Mouse (Mus musculus): ENCODE results near the gene Zfp385a. TPM values are rescaled to one million over a fixed set of nuclear protein-coding genes. Genes with fewer than 3 reads are reported as not detected.

Gene Zfp385a
- total and polyA plus RNA-seq, 3 experiments = 1.2 to 59.9 (median 2.7) TPM

DNA sequence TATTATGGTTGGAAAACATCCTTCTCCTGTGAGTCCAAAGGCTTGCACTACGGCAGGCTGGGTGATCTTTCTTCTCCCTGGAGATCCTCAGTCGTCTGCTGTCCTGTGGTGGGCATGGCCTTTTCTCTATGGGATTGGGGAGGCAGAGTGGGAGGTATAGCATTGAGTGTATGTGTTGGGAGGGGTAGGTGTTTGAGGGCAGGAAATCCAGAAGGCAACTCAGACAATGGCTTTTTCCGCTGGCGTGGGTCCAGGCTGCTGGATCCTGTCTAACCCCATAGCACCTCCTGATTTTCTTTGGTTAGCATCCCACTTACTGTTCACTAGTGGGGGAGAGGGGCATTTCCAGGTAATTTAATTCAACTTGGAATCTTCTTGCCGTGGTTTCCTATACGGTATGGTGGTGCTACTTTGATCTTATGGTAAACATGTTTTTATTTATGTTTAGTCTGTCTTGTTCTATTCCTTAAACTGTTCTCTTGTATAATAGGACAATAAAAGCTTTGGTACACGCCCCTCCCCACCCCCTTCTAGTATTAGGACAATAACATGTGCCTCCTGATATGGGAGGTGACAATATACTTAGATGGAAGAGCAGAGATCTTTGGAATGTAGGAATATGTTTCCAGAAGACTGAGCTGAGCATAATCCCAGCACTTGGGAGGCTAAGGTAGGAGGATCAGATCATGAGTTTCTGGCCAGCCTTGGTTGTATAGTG is 44.0 kb upstream of the Zfp385a start:
- dilution Hi-C loops (cut with MboI; ENCODE audit: extremely low pct_ligation_motif_present, extremely low pct_unique_long_range_greater_than_20kb, low sequenced_read_pairs) = no loop called here
- H3K36me3 ChIP-seq (replicated peaks in 1 of 2; ENCODE audit: control insufficient read depth in 1 of 2, insufficient read depth in 1 of 2, low read length in 1 of 2) = no peaks in the 10 kb centered on the region

GRCm38 (mm10) chr15:103382795-103383406 is 43.0 kb upstream of the Zfp385a start:
- no peak for TF ChIP-seq POLR2A (IDR thresholded peaks at IDR 0.05; ENCODE audit: low read depth, low read length)
- TF ChIP-seq USF1 (IDR thresholded peaks at IDR 0.05; ENCODE audit: low read depth, low read length) = no peak
- TF ChIP-seq TCF12 (IDR thresholded peaks at IDR 0.05; ENCODE audit: low read depth, low read length) = no peak
- TF ChIP-seq KAT2A (IDR thresholded peaks at IDR 0.05; ENCODE audit: insufficient replicate concordance, low read length) = no peak
- TF ChIP-seq ZNF384 (IDR thresholded peaks at IDR 0.05; ENCODE audit: low read depth, low read length) = no peak
- TF ChIP-seq GABPA (IDR thresholded peaks at IDR 0.05; ENCODE audit: insufficient replicate concordance, low read depth, low read length) = no peak
- TF ChIP-seq JUN (IDR thresholded peaks at IDR 0.05; ENCODE audit: insufficient read depth, low read depth, low read length) = no peak
- no peak for TF ChIP-seq CHD2 (IDR thresholded peaks at IDR 0.05; ENCODE audit: low read length)
- TF ChIP-seq ZMIZ1 (IDR thresholded peaks at IDR 0.05; ENCODE audit: low read depth, low read length) = no peak
- no peak for TF ChIP-seq IRF4 (IDR thresholded peaks at IDR 0.05; ENCODE audit: low read depth, low read length)
- no peak for TF ChIP-seq POLR2AphosphoS2 (IDR thresholded peaks at IDR 0.05; ENCODE audit: low read depth, low read length)
- TF ChIP-seq NELFE (IDR thresholded peaks at IDR 0.05; ENCODE audit: low read depth, low read length) = no peak
- no peak for TF ChIP-seq BHLHE40 (IDR thresholded peaks at IDR 0.05; ENCODE audit: low read depth, low read length)
- no peak for TF ChIP-seq ELF1 (IDR thresholded peaks at IDR 0.05; ENCODE audit: low read depth, low read length)
- no peak for TF ChIP-seq HCFC1 (IDR thresholded peaks at IDR 0.05; ENCODE audit: low read depth, low read length)
- no peak for TF ChIP-seq CHD1 (IDR thresholded peaks at IDR 0.05; ENCODE audit: low read depth, low read length)
- no peak for TF ChIP-seq MEF2A (IDR thresholded peaks at IDR 0.05; ENCODE audit: borderline replicate concordance, low read depth, low read length)
- TF ChIP-seq ZKSCAN1 (IDR thresholded peaks at IDR 0.05; ENCODE audit: borderline replicate concordance, low read depth, low read length) = no peak
- no peak for TF ChIP-seq ETS1 (conservative IDR thresholded peaks at IDR 0.05; ENCODE audit: low read depth, low read length)
- TF ChIP-seq EP300 (IDR thresholded peaks at IDR 0.05; ENCODE audit: low read length) = no peak
- Histone ChIP-seq H3K4me3 (replicated peaks in 1 of 3; ENCODE audit: low read depth in 2 of 3, low read length in 2 of 3, poor library complexity in 1 of 3) (no peak overlapping the region), H3K27me3 (replicated peaks) (no peaks in the 10 kb centered on the region), H3K36me3 (replicated peaks in 1 of 2; ENCODE audit: control insufficient read depth in 1 of 2, insufficient read depth in 1 of 2, low read length in 1 of 2) (no peaks in the 10 kb centered on the region), H3K4me2 (ENCODE audit: insufficient read depth, low read depth, poor library complexity, severe bottlenecking) (no peak overlapping the region), H3K27ac (ENCODE audit: insufficient read depth, low read depth) (no peak overlapping the region), H3K9me3 (replicated peaks; ENCODE audit: low read length) (no peaks in the 10 kb centered on the region), H3K79me2 (replicated peaks; ENCODE audit: control insufficient read depth, extremely low read depth, insufficient read depth, poor library complexity, severe bottlenecking) (no peaks in the 10 kb centered on the region), H3K4me1 (ENCODE audit: control insufficient read depth in 1 of 2, insufficient read depth in 2 of 2) (peaks cover 12 to 26% of the 10 kb centered on the region in 2 experiments), H3K9ac (ENCODE audit: insufficient read depth, low read depth) (no peak overlapping the region)
- in situ Hi-C loops (cut with MboI; ENCODE audit: low pct_ligation_motif_present, low pct_unique_long_range_greater_than_20kb, low sequenced_read_pairs) (no loop called here), dilution Hi-C loops (cut with MboI; ENCODE audit: extremely low pct_ligation_motif_present, extremely low pct_unique_long_range_greater_than_20kb, low sequenced_read_pairs) (no loop called here)
- no peak for DNase-seq (ENCODE audit: extremely low read depth)

More for the DNA sequence above, 44.0 kb upstream of the Zfp385a start:
- Histone ChIP-seq H3K4me3 (replicated peaks in 1 of 3; ENCODE audit: low read depth in 2 of 3, low read length in 2 of 3, poor library complexity in 1 of 3) (no peak overlapping the region), H3K27me3 (replicated peaks) (no peaks in the 10 kb centered on the region), H3K9ac (ENCODE audit: insufficient read depth, low read depth) (no peak overlapping the region), H3K79me2 (replicated peaks; ENCODE audit: control insufficient read depth, extremely low read depth, insufficient read depth, poor library complexity, severe bottlenecking) (no peaks in the 10 kb centered on the region), H3K4me1 (ENCODE audit: control insufficient read depth in 1 of 2, insufficient read depth in 2 of 2) (peaks cover 2 to 15% of the 10 kb centered on the region in 2 experiments; a peak in 3 of 4 replicates), H3K9me3 (replicated peaks; ENCODE audit: low read length) (no peaks in the 10 kb centered on the region), H3K27ac (ENCODE audit: insufficient read depth, low read depth) (no peak overlapping the region), H3K4me2 (ENCODE audit: insufficient read depth, low read depth, poor library complexity, severe bottlenecking) (no peak overlapping the region)
- in situ Hi-C loops (cut with MboI; ENCODE audit: low pct_ligation_motif_present, low pct_unique_long_range_greater_than_20kb, low sequenced_read_pairs) = no loop called here
- DNase-seq (ENCODE audit: extremely low read depth) = no peak
- no peak for TF ChIP-seq NRF1 (IDR thresholded peaks at IDR 0.05; ENCODE audit: low read depth, low read length)
- no peak for TF ChIP-seq RAD21 (IDR thresholded peaks at IDR 0.05; ENCODE audit: low read depth, low read length)
- no peak for TF ChIP-seq POLR2AphosphoS2 (IDR thresholded peaks at IDR 0.05; ENCODE audit: low read depth, low read length)
- no peak for TF ChIP-seq JUND (conservative IDR thresholded peaks at IDR 0.05; ENCODE audit: low read depth, low read length)
- TF ChIP-seq SMC3 (IDR thresholded peaks at IDR 0.05; ENCODE audit: low read depth, low read length) = no peak
- TF ChIP-seq MAZ (IDR thresholded peaks at IDR 0.05; ENCODE audit: low read depth, low read length) = no peak
- TF ChIP-seq TCF12 (IDR thresholded peaks at IDR 0.05; ENCODE audit: low read depth, low read length) = no peak
- TF ChIP-seq MEF2A (IDR thresholded peaks at IDR 0.05; ENCODE audit: borderline replicate concordance, low read depth, low read length) = no peak
- no peak for TF ChIP-seq USF1 (IDR thresholded peaks at IDR 0.05; ENCODE audit: low read depth, low read length)
- TF ChIP-seq IRF4 (IDR thresholded peaks at IDR 0.05; ENCODE audit: low read depth, low read length) = no peak
- TF ChIP-seq RCOR1 (conservative IDR thresholded peaks at IDR 0.05; ENCODE audit: low read depth, low read length) = no peak
- TF ChIP-seq ZC3H11A (IDR thresholded peaks at IDR 0.05; ENCODE audit: low read depth, low read length) = no peak
- no peak for TF ChIP-seq UBTF (IDR thresholded peaks at IDR 0.05; ENCODE audit: low read depth, low read length)
- no peak for TF ChIP-seq MYC (IDR thresholded peaks at IDR 0.05; ENCODE audit: low read depth, low read length)
- no peak for TF ChIP-seq ELF1 (IDR thresholded peaks at IDR 0.05; ENCODE audit: low read depth, low read length)
- no peak for TF ChIP-seq E2F4 (IDR thresholded peaks at IDR 0.05; ENCODE audit: insufficient replicate concordance, low read depth, low read length)

Measured in CH12.LX (cell line).